Mouse (Mus musculus) CH12.LX (cell line): ENCODE results near the gene Slc38a9. TPM values are rescaled to one million over a fixed set of nuclear protein-coding genes. Genes with fewer than 3 reads are reported as not detected.

ENCODE experiments used
- DNase-seq: peaks from one replicate; pipeline ENCODE4 v3.0.0-alpha.2; 2013; ENCODE audit errors: extremely low read depth
- H3K27ac ChIP-seq: 2 replicates; pipeline ENCODE4 v1.5.1; 2012; ENCODE audit warnings: low read depth, mild to moderate bottlenecking, control low read depth, moderate library complexity; ENCODE audit not compliant: insufficient read depth
- H3K27me3 ChIP-seq: replicated peaks from 2 replicates; pipeline ENCODE3; 2012; ENCODE audit warnings: inconsistent platforms
- H3K36me3 ChIP-seq, 2 experiments: replicated peaks in 1 of 2; 2 replicates each; pipeline versions ENCODE3 to v1.6.1; 2012; ENCODE audit warnings: inconsistent platforms in 1 of 2, low read length in 1 of 2, mild to moderate bottlenecking in 1 of 2, mixed read lengths in 1 of 2, moderate library complexity in 1 of 2; ENCODE audit not compliant: control insufficient read depth in 1 of 2, insufficient read depth in 1 of 2
- H3K4me1 ChIP-seq, 2 experiments: 2 replicates each; pipeline ENCODE4 v1.6.1; 2012; ENCODE audit warnings: inconsistent platforms in 1 of 2, moderate library complexity in 1 of 2; ENCODE audit not compliant: insufficient read depth in 2 of 2, control insufficient read depth in 1 of 2
- H3K4me2 ChIP-seq: 2 replicates; pipeline ENCODE4 v1.6.1; 2012; ENCODE audit warnings: low read depth, mild to moderate bottlenecking, control low read depth; ENCODE audit not compliant: poor library complexity, insufficient read depth, severe bottlenecking
- H3K4me3 ChIP-seq, 3 experiments: fragments of 150-350 bp in 1 of 3; sonication (generic) in 1 of 3; replicated peaks in 1 of 3; 2 replicates each; pipeline versions ENCODE3 to v1.5.1; 2011 to 2012; ENCODE audit warnings: low read depth in 2 of 3, low read length in 2 of 3, mild to moderate bottlenecking in 2 of 3, moderate library complexity in 2 of 3, control low read depth in 1 of 3, improper control_type of control experiment in 1 of 3, inconsistent platforms in 1 of 3, mixed read lengths in 1 of 3; ENCODE audit not compliant: poor library complexity in 1 of 3
- H3K79me2 ChIP-seq: replicated peaks from 2 replicates; pipeline ENCODE4 v1.6.1; 2012; ENCODE audit warnings: mild to moderate bottlenecking, moderate library complexity; ENCODE audit not compliant: control insufficient read depth, poor library complexity, insufficient read depth, severe bottlenecking; ENCODE audit errors: extremely low read depth
- H3K9ac ChIP-seq: 2 replicates; pipeline ENCODE4 v1.6.1; 2012; ENCODE audit warnings: low read depth, mild to moderate bottlenecking, control low read depth, moderate library complexity; ENCODE audit not compliant: insufficient read depth
- H3K9me3 ChIP-seq: replicated peaks from 2 replicates; pipeline ENCODE3; 2012; ENCODE audit warnings: low read length, inconsistent platforms, mixed read lengths
- BHLHE40 ChIP-seq: IDR thresholded peaks from 2 replicates; pipeline ENCODE4 v1.6.1; 2011; ENCODE audit warnings: mild to moderate bottlenecking, low read depth, low read length, improper control_type of control experiment
- CHD1 ChIP-seq: IDR thresholded peaks from 2 replicates; pipeline ENCODE4 v1.6.1; 2012; ENCODE audit warnings: low read depth, low read length, improper control_type of control experiment, inconsistent platforms
- CHD2 ChIP-seq: IDR thresholded peaks from 2 replicates; pipeline ENCODE4 v1.6.1; 2011; ENCODE audit warnings: low read length, improper control_type of control experiment
- ELF1 ChIP-seq: IDR thresholded peaks from 2 replicates; pipeline ENCODE4 v1.6.1; 2014; ENCODE audit warnings: low read depth, mild to moderate bottlenecking, inconsistent platforms, low read length, improper control_type of control experiment
- HCFC1 ChIP-seq: IDR thresholded peaks from 2 replicates; pipeline ENCODE4 v1.6.1; 2012; ENCODE audit warnings: low read depth, mild to moderate bottlenecking, inconsistent platforms, low read length, improper control_type of control experiment
- JUND ChIP-seq: conservative IDR thresholded peaks from 2 replicates; pipeline ENCODE4 v1.6.1; 2011; ENCODE audit warnings: low read depth, low read length, improper control_type of control experiment
- MEF2A ChIP-seq: IDR thresholded peaks from 2 replicates; pipeline ENCODE4 v1.6.1; 2014; ENCODE audit warnings: low read depth, mild to moderate bottlenecking, inconsistent platforms, low read length, improper control_type of control experiment, borderline replicate concordance
- MYC ChIP-seq: IDR thresholded peaks from 2 replicates; pipeline ENCODE4 v1.6.1; 2011; ENCODE audit warnings: low read depth, mild to moderate bottlenecking, improper control_type of control experiment, low read length
- PAX5 ChIP-seq: IDR thresholded peaks from 2 replicates; pipeline ENCODE4 v1.6.1; 2012; ENCODE audit warnings: low read length, inconsistent platforms, mixed read lengths
- RAD21 ChIP-seq: IDR thresholded peaks from 2 replicates; pipeline ENCODE4 v1.6.1; 2011; ENCODE audit warnings: low read depth, mild to moderate bottlenecking, low read length, improper control_type of control experiment, moderate library complexity
- RCOR1 ChIP-seq: conservative IDR thresholded peaks from 2 replicates; pipeline ENCODE4 v1.6.1; 2012; ENCODE audit warnings: low read depth, mild to moderate bottlenecking, inconsistent platforms, low read length, improper control_type of control experiment
- SIN3A ChIP-seq: IDR thresholded peaks from 2 replicates; pipeline ENCODE4 v1.6.1; 2012; ENCODE audit warnings: low read length, improper control_type of control experiment, inconsistent platforms
- SMC3 ChIP-seq: IDR thresholded peaks from 2 replicates; pipeline ENCODE4 v1.6.1; 2011; ENCODE audit warnings: low read depth, low read length, improper control_type of control experiment
- TCF12 ChIP-seq: IDR thresholded peaks from 2 replicates; pipeline ENCODE4 v1.6.1; 2014; ENCODE audit warnings: low read depth, mild to moderate bottlenecking, inconsistent platforms, low read length, improper control_type of control experiment
- ZKSCAN1 ChIP-seq: IDR thresholded peaks from 2 replicates; pipeline ENCODE4 v1.6.1; 2012; ENCODE audit warnings: low read depth, inconsistent platforms, low read length, improper control_type of control experiment, borderline replicate concordance
- ZNF384 ChIP-seq: IDR thresholded peaks from 2 replicates; pipeline ENCODE4 v1.6.1; 2012; ENCODE audit warnings: low read depth, low read length, improper control_type of control experiment, inconsistent platforms
- dilution Hi-C: fragments of 300-500 bp; cut with MboI; formaldehyde crosslinking; loops from 2 replicates; pipeline ENCODE4 v1.14.3; 2020; ENCODE audit warnings: low sequenced_read_pairs; ENCODE audit not compliant: extremely low pct_unique_long_range_greater_than_20kb, extremely low pct_ligation_motif_present
- in situ Hi-C: fragments of 300-500 bp; cut with MboI; formaldehyde crosslinking; loops from 3 replicates; pipeline ENCODE4 v1.14.3; 2019; ENCODE audit warnings: low sequenced_read_pairs, low pct_ligation_motif_present, low pct_unique_long_range_greater_than_20kb, mixed read lengths
- polyA plus RNA-seq: library from polyadenylated mRNA; unstranded; fragments of >175 nt; gene quantifications from 2 replicates; pipeline ENCODE4 v1.2.1, GENCODE M21; 2012; ENCODE audit warnings: low read depth; ENCODE audit not compliant: insufficient read length
- total RNA-seq, 2 experiments: library from RNA; depleted of rRNA; stranded (reverse); fragments of 300-350 nt in 1 of 2; fragments of >200 nt in 1 of 2; gene quantifications; 2 replicates each; pipeline ENCODE4 v1.2.3; 2012 to 2014

Slc38a9 gene
- total and polyA plus RNA-seq, 3 experiments: 7.8 to 10.4 (median 10.0) TPM

- H3K9ac ChIP-seq: no peak overlapping the region; the same call in 1 of the 2 replicates
- TF ChIP-seq CHD2 (peak; percentile 79), ZNF384 (peak; percentile 92), TCF12 (no peak), SIN3A (no peak), ZKSCAN1 (no peak)
- TF ChIP-seq, all 38 proteins: peak for 2
- Histone ChIP-seq H3K36me3 (no peaks in the 10 kb centered on the region), H3K79me2 (no peaks in the 10 kb centered on the region), H3K4me3 (no peak overlapping the region), H3K27me3 (no peaks in the 10 kb centered on the region), H3K4me1 (peaks cover 2 to 34% of the 10 kb centered on the region in 2 experiments; a peak in 2 of 4 replicates), H3K27ac (no peak overlapping the region), H3K9me3 (no peaks in the 10 kb centered on the region), H3K4me2 (peak overlapping the region; percentile 38)
- no peak for DNase-seq
- dilution Hi-C loops (no loop called here), in situ Hi-C loops (no loop called here)
These were observed 111.1 kb downstream of the Slc38a9 start for GRCm38 (mm10) chr13:112771447-112772208.

GRCm38 (mm10) chr13:112772252-112772651, 111.7 kb downstream of the Slc38a9 start:
- Histone ChIP-seq H3K36me3 (no peaks in the 10 kb centered on the region), H3K4me2 (no peak overlapping the region), H3K27me3 (no peaks in the 10 kb centered on the region)
- TF ChIP-seq RAD21: no peak
- no peak for TF ChIP-seq JUND
- TF ChIP-seq HCFC1: no peak
- TF ChIP-seq ZKSCAN1: no peak
- no peak for TF ChIP-seq SMC3
- TF ChIP-seq, all 38 proteins: peak for 0
- in situ Hi-C loops (no loop called here), dilution Hi-C loops (no loop called here)
- DNase-seq: no peak
- H3K4me1 ChIP-seq: peaks cover 2 to 34% of the 10 kb centered on the region in 2 experiments; a peak in 2 of 4 replicates
- no peak overlapping the region for H3K27ac ChIP-seq
- no peaks in the 10 kb centered on the region for H3K9me3 ChIP-seq
- H3K79me2 ChIP-seq: no peaks in the 10 kb centered on the region
- no peak overlapping the region for H3K9ac ChIP-seq
- H3K4me3 ChIP-seq: no peak overlapping the region

GRCm38 (mm10) chr13:112772861-112773260, 112.3 kb downstream of the Slc38a9 start:
- H3K4me2 ChIP-seq: no peak overlapping the region
- peaks cover 2 to 30% of the 10 kb centered on the region in 2 experiments; a peak in 2 of 4 replicates for H3K4me1 ChIP-seq
- H3K4me3 ChIP-seq: no peak overlapping the region
- no peaks in the 10 kb centered on the region for H3K79me2 ChIP-seq
- H3K9me3 ChIP-seq: no peaks in the 10 kb centered on the region
- dilution Hi-C loops: no loop called here
- no peak for TF ChIP-seq MEF2A
- TF ChIP-seq RCOR1: no peak
- TF ChIP-seq SIN3A: no peak
- TF ChIP-seq CHD1: no peak
- TF ChIP-seq PAX5: no peak
- no peak for TF ChIP-seq TCF12
- no peak for TF ChIP-seq BHLHE40
- no peak for TF ChIP-seq ELF1
- TF ChIP-seq JUND: no peak
- TF ChIP-seq MYC: no peak
- H3K27me3 ChIP-seq: no peaks in the 10 kb centered on the region
- H3K36me3 ChIP-seq: no peaks in the 10 kb centered on the region
- DNase-seq: no peak
- no peak overlapping the region for H3K9ac ChIP-seq
- in situ Hi-C loops: no loop called here
- no peak overlapping the region for H3K27ac ChIP-seq
